ENCODE assay signal across 10 mouse cellular contexts in the genomic region with DNA sequence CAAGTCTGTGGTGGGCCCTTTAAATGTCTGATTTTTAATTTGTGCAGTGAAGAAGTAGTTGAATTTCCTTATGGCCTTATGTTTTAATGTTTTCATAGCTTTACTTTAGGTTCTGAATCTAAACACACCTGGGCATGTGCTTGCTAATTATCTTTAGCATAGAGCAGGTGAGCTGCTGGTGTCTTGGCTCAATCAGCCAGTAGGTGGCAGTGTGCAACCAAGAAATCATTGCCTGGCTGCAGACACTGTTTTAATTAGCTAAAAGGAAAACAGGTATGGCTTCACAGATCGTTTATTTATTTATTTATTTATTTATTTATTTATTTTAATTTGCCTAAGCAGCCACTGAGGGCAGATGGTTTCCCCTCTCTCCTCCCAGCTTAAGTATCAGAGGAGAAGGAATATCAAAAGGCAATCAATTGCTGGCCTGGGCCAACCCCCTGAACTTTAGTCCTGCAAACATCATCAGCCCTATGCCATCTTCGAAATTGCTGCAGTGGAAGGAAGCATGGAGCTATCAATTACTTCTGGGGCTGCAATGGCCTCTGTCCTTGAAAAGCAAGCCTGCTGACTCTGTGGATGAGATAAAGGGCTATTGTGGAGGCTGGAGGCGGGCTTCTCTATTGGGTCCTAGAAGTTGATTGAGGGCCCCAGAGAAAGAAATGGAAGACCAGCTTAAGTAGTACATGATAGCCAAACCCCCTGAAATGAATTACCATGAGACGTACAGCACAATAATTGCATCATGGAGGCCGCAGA.
DNase-seq lines count a peak whose midpoint lies in the region; ATAC-seq and TF ChIP-seq lines count a peak whose summit lies in the region.
"Had no signal": no experiment of that assay in that cellular context is flagged by ENCODE, and none has a peak within 500 bp of the region (broad histone marks: within the 10 kb centered on the region; RNA-seq: fewer than 3 reads in every experiment).

No protein-coding gene starts in this region.

- peak; percentile 57 for TF ChIP-seq CTCF in liver, embryonic 14.5 days (IDR thresholded peaks at IDR 0.05; ENCODE audit: low read depth)

- H3K4me1 ChIP-seq in intestine, embryonic 16.5 days (ENCODE audit: control insufficient read depth, insufficient read depth, low read length) = no peaks in the 10 kb centered on the region
- H3K4me1 ChIP-seq in liver, embryonic 14.5 days (replicated peaks; ENCODE audit: control insufficient read depth in 2 of 2, insufficient read depth in 2 of 2, low read length in 1 of 2) = no peaks in the 10 kb centered on the region
- H3K4me1 ChIP-seq: megakaryocyte, embryonic 14.5 days had no signal

- H3K9ac ChIP-seq in intestine, embryonic 16.5 days (ENCODE audit: low read depth, low read length) = no peak overlapping the region
- H3K9ac ChIP-seq in liver, embryonic 14.5 days (replicated peaks) = no peak overlapping the region

- peak; percentile 81 for ATAC-seq in intestine, embryonic 16.5 days
- no peak for ATAC-seq in liver, embryonic 14.5 days (ENCODE audit: insufficient read depth)
- no peak for ATAC-seq in monocyte, adult 5-6 weeks (replicated peaks; ENCODE audit: insufficient number of reproducible peaks, low FRiP score, low TSS enrichment, poor library complexity, severe bottlenecking)

- H3K27me3 ChIP-seq in intestine, embryonic 16.5 days (replicated peaks; ENCODE audit: control insufficient read depth, insufficient read depth, low read length) = no peaks in the 10 kb centered on the region
- no peaks in the 10 kb centered on the region for H3K27me3 ChIP-seq in liver, embryonic 14.5 days (ENCODE audit: control insufficient read depth, insufficient read depth, low read length)
- H3K27me3 ChIP-seq: megakaryocyte, embryonic 14.5 days had no signal

- no peaks in the 10 kb centered on the region for H3K36me3 ChIP-seq in intestine, embryonic 16.5 days (ENCODE audit: control insufficient read depth, insufficient read depth, low read length)
- no peaks in the 10 kb centered on the region for H3K36me3 ChIP-seq in liver, embryonic 14.5 days (replicated peaks; ENCODE audit: control insufficient read depth, insufficient read depth, low read depth)

- peak; percentile 18 for DNase-seq in ovary, postnatal 14 days (ENCODE audit: low spot score)
- DNase-seq in ovary, postnatal 10 days (ENCODE audit: low spot score) = no peak
- DNase-seq in adrenal gland, postnatal 14 days = peak; percentile 47
- peak; percentile 54 for DNase-seq in embryo, embryonic 11 days
- no peak for DNase-seq in liver, embryonic 14.5 days (ENCODE audit: low read depth in 3 of 3, low spot score in 3 of 3)
- DNase-seq in right cerebral cortex, postnatal 14 days = peak; percentile 64

- H3K4me3 ChIP-seq in intestine, embryonic 16.5 days (ENCODE audit: low read length) = no peak overlapping the region
- H3K4me3 ChIP-seq in liver, embryonic 14.5 days (ENCODE audit: insufficient read depth in 1 of 2, low read depth in 2 of 2, low read length in 2 of 2) = no peak overlapping the region
- H3K4me3 ChIP-seq: erythroblast, embryonic 14.5 days had no signal

- no peak overlapping the region for H3K4me2 ChIP-seq in intestine, embryonic 16.5 days (ENCODE audit: low read depth, low read length)
- H3K4me2 ChIP-seq in liver, embryonic 14.5 days (ENCODE audit: low read depth) = no peak overlapping the region

- no peak for TF ChIP-seq EP300 in liver, embryonic 14.5 days (IDR thresholded peaks at IDR 0.05; ENCODE audit: low read depth)

- 43% methylated on average over 5 of the region's 5 CpGs for WGBS in intestine, embryonic 16.5 days
- WGBS in liver, embryonic 14.5 days (ENCODE audit: insufficient replicate concordance) = 46% methylated on average over 5 of the region's 5 CpGs

- H3K9me3 ChIP-seq in intestine, embryonic 16.5 days (ENCODE audit: control insufficient read depth, low read length) = no peaks in the 10 kb centered on the region
- H3K9me3 ChIP-seq in liver, embryonic 14.5 days (ENCODE audit: control insufficient read depth, low read length) = no peaks in the 10 kb centered on the region; the same call in 1 of the 2 replicates
- H3K9me3 ChIP-seq: megakaryocyte, embryonic 14.5 days had no signal

- H3K27ac ChIP-seq in intestine, embryonic 16.5 days (ENCODE audit: low read length) = no peak overlapping the region
- no peak overlapping the region for H3K27ac ChIP-seq in liver, embryonic 14.5 days

Comparison
In these comparisons a context has a peak if more than half of its experiments do, and no peak if none do; other contexts are left out.
1. DNase-seq: peak in ovary, postnatal 14 days (single experiment), adrenal gland, postnatal 14 days (single experiment), embryo, embryonic 11 days (single experiment) and right cerebral cortex, postnatal 14 days (single experiment); none in ovary, postnatal 10 days (single experiment) and liver, embryonic 14.5 days (0 of 3).